In the genomic region with DNA sequence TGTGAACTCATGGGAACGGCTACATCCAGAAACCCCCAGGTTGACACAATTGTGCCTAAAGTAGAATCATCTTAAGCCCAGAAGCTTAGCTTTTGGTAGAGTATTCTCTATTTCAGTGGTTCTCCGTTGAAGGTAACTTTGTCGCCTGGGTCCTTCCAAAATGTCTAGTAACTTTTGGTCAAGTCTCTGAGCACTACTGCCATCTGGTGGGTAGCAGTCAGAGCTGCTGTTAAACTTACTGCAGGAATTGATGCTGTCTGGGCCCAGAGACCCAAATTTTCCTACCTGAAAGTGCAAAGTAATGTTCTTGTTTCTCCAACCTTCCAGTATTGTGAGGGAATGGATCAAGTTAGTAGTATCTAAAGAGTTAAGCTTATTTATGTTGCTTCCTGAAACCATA, we compare ENCODE assay signal across 10 mouse cellular contexts. TPM values are rescaled to one million over a fixed set of nuclear protein-coding genes. Genes with fewer than 3 reads are reported as not detected.
DNase-seq lines count a peak whose midpoint lies in the region; ATAC-seq and TF ChIP-seq lines count a peak whose summit lies in the region.
"Had no signal": no experiment of that assay in that cellular context is flagged by ENCODE, and none has a peak within 500 bp of the region (broad histone marks: within the 10 kb centered on the region; RNA-seq: fewer than 3 reads in every experiment).

No protein-coding gene starts in this region.

- H3K27ac ChIP-seq in intestine, postnatal 0 days (ENCODE audit: low read depth, low read length) = no peak overlapping the region
- no peak overlapping the region for H3K27ac ChIP-seq in intestine, embryonic 16.5 days (ENCODE audit: low read length)
- no peak overlapping the region for H3K27ac ChIP-seq in embryonic facial prominence, embryonic 14.5 days (replicated peaks; ENCODE audit: low read depth, low read length)
- H3K27ac ChIP-seq: embryonic facial prominence, embryonic 13.5 days; neural tube, embryonic 12.5 days had no signal

- DNase-seq in CD4-positive, CD25-positive, alpha-beta regulatory T cell, adult 2 months (ENCODE audit: low read depth, low spot score) = peak; percentile 43
- DNase-seq in 3T3-L1 (ENCODE audit: low read depth, low spot score) = peak; percentile 54
- DNase-seq in embryonic facial prominence, embryonic 14.5 days (ENCODE audit: low spot score) = peak; percentile 18
- DNase-seq in naive thymus-derived CD4-positive, alpha-beta T cell, adult 2 months (ENCODE audit: low read depth) = peak; percentile 29
- no peak for DNase-seq in ovary, adult 18-20 months (ENCODE audit: low spot score)

- H3K4me1 ChIP-seq in intestine, postnatal 0 days (replicated peaks; ENCODE audit: control insufficient read depth, insufficient read depth, low read length) = no peaks in the 10 kb centered on the region
- no peaks in the 10 kb centered on the region for H3K4me1 ChIP-seq in intestine, embryonic 16.5 days (ENCODE audit: control insufficient read depth, insufficient read depth, low read length)
- H3K4me1 ChIP-seq in embryonic facial prominence, embryonic 14.5 days (ENCODE audit: control insufficient read depth, insufficient read depth, low read length) = no peaks in the 10 kb centered on the region
- H3K4me1 ChIP-seq: embryonic facial prominence, embryonic 13.5 days; neural tube, embryonic 12.5 days had no signal

- no peaks in the 10 kb centered on the region for H3K27me3 ChIP-seq in intestine, postnatal 0 days (replicated peaks; ENCODE audit: control insufficient read depth, insufficient read depth, low read length)
- no peaks in the 10 kb centered on the region for H3K27me3 ChIP-seq in intestine, embryonic 16.5 days (replicated peaks; ENCODE audit: control insufficient read depth, insufficient read depth, low read length)
- H3K27me3 ChIP-seq in embryonic facial prominence, embryonic 14.5 days (replicated peaks; ENCODE audit: control insufficient read depth, insufficient read depth, low read length) = 0 out of 2 replicates have a peak, but pooled peaks cover 7% of the 10 kb centered on the region
- H3K27me3 ChIP-seq: neural tube, embryonic 12.5 days had no signal

- H3K9ac ChIP-seq in intestine, postnatal 0 days (ENCODE audit: low read depth, low read length) = no peak overlapping the region
- H3K9ac ChIP-seq in intestine, embryonic 16.5 days (ENCODE audit: low read depth, low read length) = no peak overlapping the region
- H3K9ac ChIP-seq in embryonic facial prominence, embryonic 14.5 days (ENCODE audit: low read depth, low read length) = no peak overlapping the region
- H3K9ac ChIP-seq: embryonic facial prominence, embryonic 13.5 days; neural tube, embryonic 12.5 days had no signal

- 64% methylated on average over 3 of the region's 3 CpGs for WGBS in intestine, postnatal 0 days
- WGBS in intestine, embryonic 16.5 days = 68% methylated on average over 3 of the region's 3 CpGs
- 58% methylated on average over 3 of the region's 3 CpGs for WGBS in embryonic facial prominence, embryonic 14.5 days

- H3K4me3 ChIP-seq in intestine, postnatal 0 days (ENCODE audit: low read depth, low read length) = no peak overlapping the region
- no peak overlapping the region for H3K4me3 ChIP-seq in intestine, embryonic 16.5 days (ENCODE audit: low read length)
- H3K4me3 ChIP-seq in embryonic facial prominence, embryonic 14.5 days (ENCODE audit: low read depth, low read length) = no peak overlapping the region
- H3K4me3 ChIP-seq: embryonic facial prominence, embryonic 13.5 days; neural tube, embryonic 12.5 days had no signal

- H3K36me3 ChIP-seq in intestine, postnatal 0 days (ENCODE audit: control insufficient read depth, insufficient read depth) = no peaks in the 10 kb centered on the region
- no peaks in the 10 kb centered on the region for H3K36me3 ChIP-seq in intestine, embryonic 16.5 days (ENCODE audit: control insufficient read depth, insufficient read depth, low read length)
- H3K36me3 ChIP-seq in embryonic facial prominence, embryonic 14.5 days (ENCODE audit: control insufficient read depth, insufficient read depth, low read length) = no peaks in the 10 kb centered on the region
- H3K36me3 ChIP-seq: embryonic facial prominence, embryonic 13.5 days; neural tube, embryonic 12.5 days had no signal

- peak; percentile 68 for TF ChIP-seq CTCF in intestine, postnatal 0 days (IDR thresholded peaks at IDR 0.05; ENCODE audit: low read depth)

- no peak for ATAC-seq in CD4-positive, CD25-positive, alpha-beta regulatory T cell, adult 4 months
- no peak for ATAC-seq in intestine, postnatal 0 days
- ATAC-seq in intestine, embryonic 16.5 days = no peak
- no peak for ATAC-seq in embryonic facial prominence, embryonic 14.5 days (ENCODE audit: low read depth)

- H3K9me3 ChIP-seq in intestine, postnatal 0 days (ENCODE audit: control insufficient read depth) = no peaks in the 10 kb centered on the region
- H3K9me3 ChIP-seq in intestine, embryonic 16.5 days (ENCODE audit: control insufficient read depth, low read length) = no peaks in the 10 kb centered on the region
- H3K9me3 ChIP-seq in embryonic facial prominence, embryonic 14.5 days (ENCODE audit: control insufficient read depth, low read length) = no peaks in the 10 kb centered on the region
- H3K9me3 ChIP-seq: embryonic facial prominence, embryonic 13.5 days; neural tube, embryonic 12.5 days had no signal

- H3K4me2 ChIP-seq in intestine, postnatal 0 days (replicated peaks; ENCODE audit: low read depth) = no peak overlapping the region
- H3K4me2 ChIP-seq in intestine, embryonic 16.5 days (ENCODE audit: low read depth, low read length) = no peak overlapping the region
- no peak overlapping the region for H3K4me2 ChIP-seq in embryonic facial prominence, embryonic 14.5 days (ENCODE audit: low read depth, low read length)
- H3K4me2 ChIP-seq: embryonic facial prominence, embryonic 13.5 days; neural tube, embryonic 12.5 days had no signal

RNA-seq across cellular contexts. Expression of a gene that starts 17.9 kb away (rescaled TPM):
- not detected for polyA plus RNA-seq in CD4-positive, CD25-positive, alpha-beta regulatory T cell, adult 4 months (2017; shearing (Covaris generic))
- polyA plus RNA-seq in intestine, postnatal 0 days (2015; fragmentation: Nextera tagmentation; extraction: Ambion mirVana) = 5.7 and 6.1 TPM in 2 replicates
- polyA plus RNA-seq in intestine, embryonic 16.5 days (2015; fragmentation: Nextera tagmentation; extraction: Ambion mirVana) = 3.0 and 4.7 TPM in 2 replicates
- 12.0 and 12.9 TPM in 2 replicates for polyA plus RNA-seq in embryonic facial prominence, embryonic 14.5 days (2014; fragmentation: Nextera tagmentation; extraction: Ambion mirVana)

RNA-seq across cellular contexts. Expression of a gene that starts 29.1 kb away (rescaled TPM):
- polyA plus RNA-seq in CD4-positive, CD25-positive, alpha-beta regulatory T cell, adult 4 months (2017; shearing (Covaris generic)) = not detected
- 0.67 and 0.76 TPM in 2 replicates for polyA plus RNA-seq in intestine, postnatal 0 days (2015; fragmentation: Nextera tagmentation; extraction: Ambion mirVana)
- 0.83 and 0.87 TPM in 2 replicates for polyA plus RNA-seq in intestine, embryonic 16.5 days (2015; fragmentation: Nextera tagmentation; extraction: Ambion mirVana)
- 0.67 and 1.2 TPM in 2 replicates for polyA plus RNA-seq in embryonic facial prominence, embryonic 14.5 days (2014; fragmentation: Nextera tagmentation; extraction: Ambion mirVana)
